Mouse (Mus musculus) cortical plate, adult 2 months (tissue): ENCODE data around the gene Drd5.

Experiments used
- CTCF ChIP-seq: fragments of 200-500 bp; IDR thresholded peaks from 2 replicates; pipeline ENCODE4 v1.5.1; 2011; ENCODE audit warnings: mild to moderate bottlenecking, control low read depth, low read length; ENCODE audit not compliant: insufficient read depth; ENCODE audit errors: extremely low read depth
- POLR2A ChIP-seq: fragments of 200-500 bp; IDR thresholded peaks from 2 replicates; pipeline ENCODE4 v1.6.1; 2011; ENCODE audit warnings: mild to moderate bottlenecking, low read length, control low read depth; ENCODE audit not compliant: insufficient read depth; ENCODE audit errors: extremely low read depth

- TF ChIP-seq POLR2A (no peak), CTCF (no peak)
These were observed 30.7 kb upstream of the Drd5 start for GRCm38 (mm10) chr5:38288476-38288875.
